ENCODE assay signal across 21 mouse cellular contexts in genomic region chr7:129375306-129375705, GRCm38 (mm10).
"Had no signal": no experiment of that assay in that cellular context is flagged by ENCODE, and none has a peak within 500 bp of the region (broad histone marks: within the 10 kb centered on the region; RNA-seq: fewer than 3 reads in every experiment).

No protein-coding gene starts in this region.

- H3K9ac ChIP-seq: heart, embryonic 12.5 days; hindbrain, embryonic 13.5 days; hindbrain, embryonic 15.5 days; intestine, embryonic 15.5 days; limb, embryonic 12.5 days had no signal

- H3K4me2 ChIP-seq: heart, embryonic 12.5 days; hindbrain, embryonic 13.5 days; hindbrain, embryonic 15.5 days; intestine, embryonic 15.5 days; limb, embryonic 12.5 days had no signal

- H3K4me1 ChIP-seq: heart, embryonic 10.5 days; heart, embryonic 12.5 days; hindbrain, embryonic 13.5 days; hindbrain, embryonic 15.5 days; intestine, embryonic 15.5 days; limb, embryonic 12.5 days had no signal

- H3K9me3 ChIP-seq: heart, embryonic 10.5 days; heart, embryonic 12.5 days; hindbrain, embryonic 13.5 days; hindbrain, embryonic 15.5 days; intestine, embryonic 15.5 days; limb, embryonic 12.5 days had no signal

- H3K27ac ChIP-seq: heart, embryonic 10.5 days; hindbrain, embryonic 13.5 days; hindbrain, embryonic 15.5 days; intestine, embryonic 15.5 days; layer of hippocampus, adult 2 months; limb, embryonic 12.5 days had no signal

- H3K4me3 ChIP-seq: heart, embryonic 10.5 days; heart, embryonic 12.5 days; hindbrain, embryonic 13.5 days; hindbrain, embryonic 15.5 days; intestine, embryonic 15.5 days; layer of hippocampus, adult 2 months; limb, embryonic 12.5 days had no signal

- ATAC-seq: forebrain, embryonic 16.5 days; inflammation-experienced regulatory T-cells, adult 6 months; intestine, embryonic 15.5 days; intestine, postnatal 0 days had no signal

- H3K27me3 ChIP-seq: heart, embryonic 12.5 days; hindbrain, embryonic 15.5 days; intestine, embryonic 15.5 days; limb, embryonic 12.5 days had no signal

- DNase-seq: gastrocnemius, postnatal 14 days; gastrocnemius, postnatal 36 days; heart, adult 18-20 months; heart, postnatal 10 days; kidney, adult 18-20 months; kidney, adult 8-10 months; kidney, postnatal 10 days; kidney, postnatal 25 days; kidney, postnatal 4 days; left cerebral cortex, postnatal 4 days; liver had no signal

- H3K36me3 ChIP-seq: heart, embryonic 10.5 days; heart, embryonic 12.5 days; hindbrain, embryonic 13.5 days; hindbrain, embryonic 15.5 days; intestine, embryonic 15.5 days; limb, embryonic 12.5 days had no signal
